Mouse (Mus musculus): ENCODE data around the gene Rprd1b. TPM values are rescaled to one million over a fixed set of nuclear protein-coding genes. Genes with fewer than 3 reads are reported as not detected.

The Rprd1b gene
- polyA plus RNA-seq, 1 experiment from 2014 or later, result 34.1 TPM

GRCm38 (mm10) chr2:158138778-158139177 is 110.5 kb downstream of the Rprd1b start:
- Histone ChIP-seq H3K4me1 (ENCODE audit: control insufficient read depth, insufficient read depth, low read length) (no peaks in the 10 kb centered on the region), H3K9ac (ENCODE audit: low read depth, low read length) (no peak overlapping the region), H3K4me3 (ENCODE audit: low read depth, low read length) (no peak overlapping the region), H3K4me2 (ENCODE audit: low read length) (no peak overlapping the region), H3K9me3 (replicated peaks; ENCODE audit: control insufficient read depth, low read length, poor library complexity, severe bottlenecking) (no peaks in the 10 kb centered on the region), H3K27ac (ENCODE audit: low read length) (no peak overlapping the region), H3K36me3 (ENCODE audit: control insufficient read depth, insufficient read depth, low read length) (no peaks in the 10 kb centered on the region), H3K27me3 (ENCODE audit: control insufficient read depth, insufficient read depth, low read depth, low read length) (no peaks in the 10 kb centered on the region)
- ATAC-seq, result no peak
- WGBS, result 94% methylated on average over 9 of the region's 9 CpGs

GRCm38 (mm10) chr2:158139628-158140027 is 111.3 kb downstream of the Rprd1b start:
- Histone ChIP-seq H3K4me3 (ENCODE audit: low read depth, low read length) (no peak overlapping the region), H3K36me3 (ENCODE audit: control insufficient read depth, insufficient read depth, low read length) (no peaks in the 10 kb centered on the region), H3K4me1 (ENCODE audit: control insufficient read depth, insufficient read depth, low read length) (no peaks in the 10 kb centered on the region), H3K9me3 (replicated peaks; ENCODE audit: control insufficient read depth, low read length, poor library complexity, severe bottlenecking) (no peaks in the 10 kb centered on the region), H3K9ac (ENCODE audit: low read depth, low read length) (no peak overlapping the region), H3K4me2 (ENCODE audit: low read length) (no peak overlapping the region), H3K27me3 (ENCODE audit: control insufficient read depth, insufficient read depth, low read depth, low read length) (no peaks in the 10 kb centered on the region), H3K27ac (ENCODE audit: low read length) (0 out of 2 replicates have a peak overlapping the region, but pooled peaks have one; percentile 9)
- peak; percentile 71; the same call in 1 of the 2 replicates for ATAC-seq
- 34% methylated on average over 7 of the region's 7 CpGs for whole genome bisulfite sequencing

- Histone ChIP-seq H3K36me3 (ENCODE audit: control insufficient read depth, insufficient read depth, low read length) (no peaks in the 10 kb centered on the region), H3K27ac (ENCODE audit: low read length) (no peak overlapping the region)
- 78% methylated on average over 5 of the region's 5 CpGs for WGBS
Observed at GRCm38 (mm10) chr2:158140664-158141063, 112.4 kb downstream of the Rprd1b start.

GRCm38 (mm10) chr2:158141271-158141670 is 113.0 kb downstream of the Rprd1b start:
- WGBS, result 76% methylated on average over 7 of the region's 7 CpGs
- Histone ChIP-seq H3K4me3 (ENCODE audit: low read depth, low read length) (no peak overlapping the region), H3K27me3 (ENCODE audit: control insufficient read depth, insufficient read depth, low read depth, low read length) (peaks cover 2% of the 10 kb centered on the region; the same call in 1 of the 2 replicates), H3K4me2 (ENCODE audit: low read length) (no peak overlapping the region), H3K36me3 (ENCODE audit: control insufficient read depth, insufficient read depth, low read length) (no peaks in the 10 kb centered on the region), H3K4me1 (ENCODE audit: control insufficient read depth, insufficient read depth, low read length) (peaks cover 2% of the 10 kb centered on the region; the same call in 1 of the 2 replicates), H3K9me3 (replicated peaks; ENCODE audit: control insufficient read depth, low read length, poor library complexity, severe bottlenecking) (no peaks in the 10 kb centered on the region), H3K27ac (ENCODE audit: low read length) (no peak overlapping the region), H3K9ac (ENCODE audit: low read depth, low read length) (no peak overlapping the region)
- no peak for ATAC-seq

More at GRCm38 (mm10) chr2:158140664-158141063, 112.4 kb downstream of the Rprd1b start:
- H3K9ac ChIP-seq (ENCODE audit: low read depth, low read length), result no peak overlapping the region
- H3K4me2 ChIP-seq (ENCODE audit: low read length), result no peak overlapping the region
- H3K4me3 ChIP-seq (ENCODE audit: low read depth, low read length), result no peak overlapping the region
- ATAC-seq, result no peak
- peaks cover 2% of the 10 kb centered on the region; the same call in 1 of the 2 replicates for H3K27me3 ChIP-seq (ENCODE audit: control insufficient read depth, insufficient read depth, low read depth, low read length)
- H3K9me3 ChIP-seq (replicated peaks; ENCODE audit: control insufficient read depth, low read length, poor library complexity, severe bottlenecking), result no peaks in the 10 kb centered on the region
- H3K4me1 ChIP-seq (ENCODE audit: control insufficient read depth, insufficient read depth, low read length), result no peaks in the 10 kb centered on the region

GRCm38 (mm10) chr2:158141690-158142440 is 113.6 kb downstream of the Rprd1b start:
- Histone ChIP-seq H3K4me2 (ENCODE audit: low read length) (no peak overlapping the region), H3K27me3 (ENCODE audit: control insufficient read depth, insufficient read depth, low read depth, low read length) (peaks cover 2% of the 10 kb centered on the region; the same call in 1 of the 2 replicates), H3K36me3 (ENCODE audit: control insufficient read depth, insufficient read depth, low read length) (no peaks in the 10 kb centered on the region), H3K27ac (ENCODE audit: low read length) (no peak overlapping the region), H3K4me1 (ENCODE audit: control insufficient read depth, insufficient read depth, low read length) (peaks cover 3% of the 10 kb centered on the region; the same call in 1 of the 2 replicates), H3K9me3 (replicated peaks; ENCODE audit: control insufficient read depth, low read length, poor library complexity, severe bottlenecking) (no peaks in the 10 kb centered on the region), H3K9ac (ENCODE audit: low read depth, low read length) (no peak overlapping the region), H3K4me3 (ENCODE audit: low read depth, low read length) (no peak overlapping the region)
- no peak for ATAC-seq
- WGBS, result 89% methylated on average over 7 of the region's 7 CpGs

GRCm38 (mm10) chr2:158142981-158143380 is 114.7 kb downstream of the Rprd1b start:
- Histone ChIP-seq H3K9me3 (replicated peaks; ENCODE audit: control insufficient read depth, low read length, poor library complexity, severe bottlenecking) (no peaks in the 10 kb centered on the region), H3K4me3 (ENCODE audit: low read depth, low read length) (no peak overlapping the region), H3K27ac (ENCODE audit: low read length) (no peak overlapping the region), H3K9ac (ENCODE audit: low read depth, low read length) (no peak overlapping the region), H3K4me2 (ENCODE audit: low read length) (no peak overlapping the region), H3K36me3 (ENCODE audit: control insufficient read depth, insufficient read depth, low read length) (no peaks in the 10 kb centered on the region), H3K4me1 (ENCODE audit: control insufficient read depth, insufficient read depth, low read length) (peaks cover 3% of the 10 kb centered on the region; the same call in 1 of the 2 replicates), H3K27me3 (ENCODE audit: control insufficient read depth, insufficient read depth, low read depth, low read length) (peaks cover 2% of the 10 kb centered on the region; the same call in 1 of the 2 replicates)
- 84% methylated on average over 18 of the region's 18 CpGs for WGBS
- no peak for ATAC-seq

GRCm38 (mm10) chr2:158143816-158144215 is 115.5 kb downstream of the Rprd1b start:
- ATAC-seq, result no peak
- no peak overlapping the region for H3K4me2 ChIP-seq (ENCODE audit: low read length)
- no peaks in the 10 kb centered on the region for H3K36me3 ChIP-seq (ENCODE audit: control insufficient read depth, insufficient read depth, low read length)
- no peak overlapping the region for H3K27ac ChIP-seq (ENCODE audit: low read length)
- 64% methylated on average over 3 of the region's 3 CpGs for WGBS
- H3K9me3 ChIP-seq (replicated peaks; ENCODE audit: control insufficient read depth, low read length, poor library complexity, severe bottlenecking), result no peaks in the 10 kb centered on the region
- peaks cover 3% of the 10 kb centered on the region; the same call in 1 of the 2 replicates for H3K4me1 ChIP-seq (ENCODE audit: control insufficient read depth, insufficient read depth, low read length)
- no peak overlapping the region for H3K9ac ChIP-seq (ENCODE audit: low read depth, low read length)
- peaks cover 2% of the 10 kb centered on the region; the same call in 1 of the 2 replicates for H3K27me3 ChIP-seq (ENCODE audit: control insufficient read depth, insufficient read depth, low read depth, low read length)
- H3K4me3 ChIP-seq (ENCODE audit: low read depth, low read length), result no peak overlapping the region

GRCm38 (mm10) chr2:158144263-158144662 is 116.0 kb downstream of the Rprd1b start:
- H3K4me3 ChIP-seq (ENCODE audit: low read depth, low read length), result no peak overlapping the region
- H3K4me2 ChIP-seq (ENCODE audit: low read length), result no peak overlapping the region
- peaks cover 3% of the 10 kb centered on the region; the same call in 1 of the 2 replicates for H3K4me1 ChIP-seq (ENCODE audit: control insufficient read depth, insufficient read depth, low read length)
- no peak overlapping the region for H3K9ac ChIP-seq (ENCODE audit: low read depth, low read length)
- 58% methylated on average over 8 of the region's 8 CpGs for WGBS
- ATAC-seq, result no peak
- no peaks in the 10 kb centered on the region for H3K9me3 ChIP-seq (replicated peaks; ENCODE audit: control insufficient read depth, low read length, poor library complexity, severe bottlenecking)
- H3K27me3 ChIP-seq (ENCODE audit: control insufficient read depth, insufficient read depth, low read depth, low read length), result peaks cover 2% of the 10 kb centered on the region; the same call in 1 of the 2 replicates
- no peaks in the 10 kb centered on the region for H3K36me3 ChIP-seq (ENCODE audit: control insufficient read depth, insufficient read depth, low read length)
- no peak overlapping the region for H3K27ac ChIP-seq (ENCODE audit: low read length)
